Comparison of ENCODE assay signal across 8 mouse cellular contexts in the genomic region with DNA sequence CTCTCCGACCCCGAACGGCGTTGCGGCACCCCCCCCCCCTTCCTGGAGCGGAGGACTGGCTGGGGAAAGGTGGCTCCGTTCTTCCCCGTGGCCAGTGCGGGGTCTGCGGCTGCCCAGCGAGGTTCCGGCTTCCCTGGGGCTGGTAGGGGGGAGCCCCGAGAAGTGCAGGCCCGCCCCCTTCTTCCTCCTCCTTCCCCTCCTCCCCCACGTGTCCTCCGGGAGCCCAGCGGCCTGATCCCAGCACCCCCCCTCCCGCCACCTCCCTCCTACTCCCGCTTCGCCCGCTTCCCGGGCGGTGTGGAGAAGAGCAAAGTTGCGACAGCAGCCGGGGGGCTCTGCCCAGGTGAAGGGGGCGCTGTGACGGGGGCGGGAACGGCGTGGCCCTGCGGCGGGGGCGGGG. TPM values are rescaled to one million over a fixed set of nuclear protein-coding genes. Genes with fewer than 3 reads are reported as not detected.
DNase-seq lines count a peak whose midpoint lies in the region; ATAC-seq lines count a peak whose summit lies in the region.

A gene (plus strand): TSS at position 218 of the 400 bp plus-strand sequence.

- DNase-seq in cerebellum, adult 11 months: peak; percentile 16
- no peak for DNase-seq in cerebellum, adult 9-10 months
- peak; percentile 32 for DNase-seq in gastrocnemius, adult 18-20 months (ENCODE audit: low spot score)
- peak in 1 of 2 experiments; percentile 64 for DNase-seq in left cerebral cortex, postnatal 10 days (ENCODE audit: extremely low spot score in 1 of 2, low spot score in 2 of 2)
- peak; percentile 39 for DNase-seq in splenic B cell, adult 2 months (ENCODE audit: low read depth, low spot score)

- WGBS in hindbrain, embryonic 15.5 days: 14% methylated on average over 11 of the region's 33 CpGs
- 19% methylated on average over 10 of the region's 33 CpGs for WGBS in macrophage (ENCODE audit: missing documents)

- H3K27ac ChIP-seq in brown adipose tissue, adult 24 weeks (replicated peaks; ENCODE audit: low read depth, low read length): no peak within 1 kb of the TSS; the same call in 1 of the 2 replicates
- no peak within 1 kb of the TSS for H3K27ac ChIP-seq in hindbrain, embryonic 15.5 days (replicated peaks)
- H3K27ac ChIP-seq in macrophage: no peak within 1 kb of the TSS

- H3K9ac ChIP-seq in hindbrain, embryonic 15.5 days: peak within 1 kb of the TSS; percentile 35

- peak within 1 kb of the TSS; percentile 91 for H3K4me3 ChIP-seq in brown adipose tissue, adult 24 weeks (ENCODE audit: insufficient read depth, low read depth, low read length)
- peak within 1 kb of the TSS; percentile 61 for H3K4me3 ChIP-seq in hindbrain, embryonic 15.5 days
- peak within 1 kb of the TSS; percentile 33 for H3K4me3 ChIP-seq in macrophage (ENCODE audit: inconsistent target)

- no peaks in the 10 kb centered on the region for H3K79me2 ChIP-seq in macrophage (ENCODE audit: inconsistent target)

- no peak for ATAC-seq in hindbrain, embryonic 15.5 days (ENCODE audit: low FRiP score, low read depth)

- no peaks in the 10 kb centered on the region for H3K36me3 ChIP-seq in hindbrain, embryonic 15.5 days
- no peaks in the 10 kb centered on the region for H3K36me3 ChIP-seq in macrophage (ENCODE audit: inconsistent target)
- no peaks in the 10 kb centered on the region for H3K36me3 ChIP-seq in splenic B cell, adult 2 months (ENCODE audit: control insufficient read depth, insufficient read depth, low read length, poor library complexity, severe bottlenecking)

- H3K4me1 ChIP-seq in brown adipose tissue, adult 24 weeks (ENCODE audit: control insufficient read depth, insufficient read depth, insufficient read length, low read length): no peaks in the 10 kb centered on the region
- H3K4me1 ChIP-seq in hindbrain, embryonic 15.5 days (replicated peaks): peaks cover 14% of the 10 kb centered on the region

- no peaks in the 10 kb centered on the region for H3K27me3 ChIP-seq in hindbrain, embryonic 15.5 days
- no peaks in the 10 kb centered on the region for H3K27me3 ChIP-seq in splenic B cell, adult 2 months (ENCODE audit: control insufficient read depth, insufficient read depth, low read length, poor library complexity, severe bottlenecking)

- intact Hi-C loops in left cerebral cortex, postnatal 10 days (cut with DNase I): no loop called here

- H3K4me2 ChIP-seq in hindbrain, embryonic 15.5 days: peak within 1 kb of the TSS; percentile 72

- no peaks in the 10 kb centered on the region for H3K9me3 ChIP-seq in hindbrain, embryonic 15.5 days

RNA-seq across cellular contexts. Expression of the gene that starts here (rescaled TPM):
- polyA plus RNA-seq in brown adipose tissue, adult 24 weeks (2012; ENCODE audit: insufficient read depth, insufficient read length, missing spikeins): 4.0 and 8.8 TPM in 2 replicates
- 1 to 10 TPM; 5.8 to 7.5 TPM for total RNA-seq in gastrocnemius, adult 18-20 months (2021)
- polyA plus RNA-seq in hindbrain, embryonic 15.5 days (2015; fragmentation: Nextera tagmentation; extraction: Ambion mirVana): 6.1 and 6.7 TPM in 2 replicates
- total RNA-seq in left cerebral cortex, postnatal 10 days (2021): 10 to 100 TPM; 18.6 to 23.8 TPM
- total RNA-seq in macrophage (2018; cell fraction: chromatin; rRNA removed): 10 to 100 TPM in 20 of 26 experiments, 1 to 10 TPM in 6; 2.9 to 71.1 (median 16.7) TPM
- 1 to 10 TPM; 2.3 to 9.6 (median 4.8) TPM for total RNA-seq in macrophage (2018; cell fraction: cytosol; rRNA removed)
- total RNA-seq in macrophage (2018; cell fraction: nucleus; rRNA removed): 10 to 100 TPM in 11 of 26 experiments, 1 to 10 TPM in 15; 3.6 to 48.2 (median 8.7) TPM
- 3.5 to 20.1 TPM (median 3.8 TPM) in 3 replicates for polyA plus RNA-seq in macrophage (2018)

Comparison
In these comparisons a context has a peak if more than half of its experiments do, and no peak if none do; other contexts are left out.
1. H3K4me3 ChIP-seq: peak in every context shown above with its lines; median percentile 91 in brown adipose tissue, adult 24 weeks; 61 in hindbrain, embryonic 15.5 days; 33 in macrophage.